Mouse (Mus musculus) hindbrain, embryonic 13.5 days (tissue): ENCODE data around the gene Tusc2. TPM values are rescaled to one million over a fixed set of nuclear protein-coding genes. Genes with fewer than 3 reads are reported as not detected.

Source experiments
- ATAC-seq: fragments of 200-750 bp; cut with Nextera tagmentation; 2 replicates; pipeline ENCODE4 v1.8.0; 2017; ENCODE audit warnings: moderate TSS enrichment; ENCODE audit not compliant: low FRiP score
- H3K27ac ChIP-seq: fragments of 300-500 bp; sonication (generic); 2 replicates; pipeline ENCODE4 v1.5.1; 2015; ENCODE audit warnings: inconsistent platforms, mild to moderate bottlenecking, moderate library complexity
- H3K27me3 ChIP-seq: fragments of 300-500 bp; sonication (generic); 2 replicates; pipeline ENCODE4 v1.6.1; 2015; ENCODE audit warnings: mild to moderate bottlenecking, inconsistent platforms
- H3K36me3 ChIP-seq: fragments of 300-500 bp; sonication (generic); 2 replicates; pipeline ENCODE4 v1.6.1; 2015; ENCODE audit warnings: mild to moderate bottlenecking, inconsistent platforms
- H3K4me1 ChIP-seq: fragments of 300-500 bp; sonication (generic); replicated peaks from 2 replicates; pipeline ENCODE4 v1.6.1; 2015; ENCODE audit warnings: inconsistent platforms
- H3K4me2 ChIP-seq: fragments of 300-500 bp; sonication (generic); 2 replicates; pipeline ENCODE4 v1.6.1; 2015; ENCODE audit warnings: inconsistent platforms, mild to moderate bottlenecking, moderate library complexity
- H3K4me3 ChIP-seq: fragments of 300-500 bp; sonication (generic); 2 replicates; pipeline ENCODE4 v1.5.1; 2015; ENCODE audit warnings: mild to moderate bottlenecking, inconsistent platforms
- H3K9ac ChIP-seq: fragments of 300-500 bp; sonication (generic); 2 replicates; pipeline ENCODE4 v1.6.1; 2015; ENCODE audit warnings: mild to moderate bottlenecking, inconsistent platforms
- H3K9me3 ChIP-seq: fragments of 300-500 bp; sonication (generic); 2 replicates; pipeline ENCODE4 v1.6.1; 2016; ENCODE audit warnings: inconsistent platforms
- WGBS: fragments of 180-500 bp; shearing (Covaris S2); methylation state at CpG from one replicate; pipeline ENCODE4 v1.1.7; 2015; 5-methylcytosine and 5-hydroxymethylcytosine counted together
- polyA plus RNA-seq: library from polyadenylated mRNA; unstranded; fragments of >200 nt; fragmentation: Nextera tagmentation; extraction: Ambion mirVana; gene quantifications from 2 replicates; pipeline ENCODE4 v1.2.1, GENCODE M21; 2015

The Tusc2 gene
- polyA plus RNA-seq, 1 experiment from 2014 or later, result 108 TPM

- WGBS, result 78% methylated on average over 6 of the region's 6 CpGs
- peak overlapping the region; percentile 59 for H3K4me2 ChIP-seq
- H3K36me3 ChIP-seq, result peaks cover 28% of the 10 kb centered on the region
- H3K9ac ChIP-seq, result peak overlapping the region; percentile 83
- no peaks in the 10 kb centered on the region for H3K27me3 ChIP-seq
- peak overlapping the region; percentile 34; the same call in 1 of the 2 replicates for H3K4me3 ChIP-seq
- peak overlapping the region; percentile 99 for H3K27ac ChIP-seq
- ATAC-seq, result no peak; the same call in 1 of the 2 replicates
- H3K4me1 ChIP-seq, result peaks cover 64% of the 10 kb centered on the region
- no peaks in the 10 kb centered on the region for H3K9me3 ChIP-seq
Measured at GRCm38 (mm10) chr9:107611456-107612190, 48.6 kb downstream of the Tusc2 start.

- Histone ChIP-seq H3K4me2 (peak overlapping the region; percentile 59), H3K9me3 (no peaks in the 10 kb centered on the region), H3K36me3 (peaks cover 33% of the 10 kb centered on the region), H3K9ac (peak overlapping the region; percentile 83), H3K27ac (peak overlapping the region; percentile 99), H3K4me3 (peak overlapping the region; percentile 34), H3K4me1 (peaks cover 57% of the 10 kb centered on the region), H3K27me3 (no peaks in the 10 kb centered on the region)
- ATAC-seq, result peak; percentile 94
- 3% methylated on average over 47 of the region's 48 CpGs for WGBS
Measured at GRCm38 (mm10) chr9:107612191-107612944, 49.3 kb downstream of the Tusc2 start.

- ATAC-seq, result peak; percentile 23; the same call in 1 of the 2 replicates
Measured at GRCm38 (mm10) chr9:107612945-107613569, 50.0 kb downstream of the Tusc2 start.

GRCm38 (mm10) chr9:107615035-107615434, 52.0 kb downstream of the Tusc2 start:
- no peaks in the 10 kb centered on the region for H3K27me3 ChIP-seq
- H3K9ac ChIP-seq, result 0 out of 2 replicates have a peak overlapping the region, but pooled peaks have one; percentile 35
- 44% methylated on average over 4 of the region's 4 CpGs for WGBS
- no peaks in the 10 kb centered on the region for H3K9me3 ChIP-seq
- no peak overlapping the region for H3K4me2 ChIP-seq
- peaks cover 57% of the 10 kb centered on the region for H3K36me3 ChIP-seq
- H3K4me1 ChIP-seq, result peaks cover 54% of the 10 kb centered on the region
- H3K27ac ChIP-seq, result peak overlapping the region; percentile 99
- no peak overlapping the region for H3K4me3 ChIP-seq
- no peak for ATAC-seq

More at GRCm38 (mm10) chr9:107612945-107613569, 50.0 kb downstream of the Tusc2 start:
- H3K4me2 ChIP-seq, result peak overlapping the region; percentile 59
- peak overlapping the region; percentile 99 for H3K27ac ChIP-seq
- H3K27me3 ChIP-seq, result no peaks in the 10 kb centered on the region
- peak overlapping the region; percentile 34 for H3K4me3 ChIP-seq
- H3K9me3 ChIP-seq, result no peaks in the 10 kb centered on the region
- H3K9ac ChIP-seq, result peak overlapping the region; percentile 83
- 13% methylated on average over 12 of the region's 12 CpGs for WGBS
- peaks cover 38% of the 10 kb centered on the region for H3K36me3 ChIP-seq
- H3K4me1 ChIP-seq, result peaks cover 52% of the 10 kb centered on the region

Other genes with a start within 250 kb of the Tusc2 start
- gene Hemk1, start 224.9 kb upstream of the Tusc2 start, polyA plus RNA-seq, result 17.0 and 17.4 TPM in 2 replicates
- 7.8 and 8.3 TPM in 2 replicates for gene 6430571L13Rik, start 222.7 kb upstream of the Tusc2 start, polyA plus RNA-seq
- 7.6 and 8.3 TPM in 2 replicates for gene Cacna2d2, start 163.6 kb upstream of the Tusc2 start, polyA plus RNA-seq
- 44.7 and 46.0 TPM in 2 replicates for gene Tmem115, start 29.3 kb upstream of the Tusc2 start, polyA plus RNA-seq
- gene Cyb561d2, start 21.1 kb upstream of the Tusc2 start, polyA plus RNA-seq, result 38.9 and 39.1 TPM in 2 replicates
- 68.6 and 71.1 TPM in 2 replicates for gene Nprl2, start 21.0 kb upstream of the Tusc2 start, polyA plus RNA-seq
- 2.6 and 4.0 TPM in 2 replicates for gene Zmynd10, start 16.0 kb upstream of the Tusc2 start, polyA plus RNA-seq
- gene Rassf1, start 11.7 kb upstream of the Tusc2 start, polyA plus RNA-seq, result 36.7 and 36.9 TPM in 2 replicates
- gene Hyal2, start 4.7 kb downstream of the Tusc2 start, polyA plus RNA-seq, result 80.4 and 87.1 TPM in 2 replicates
- 7.4 and 8.4 TPM in 2 replicates for gene Hyal1, start 13.7 kb downstream of the Tusc2 start, polyA plus RNA-seq
- 14.1 and 16.5 TPM in 2 replicates for gene Naa80, start 15.6 kb downstream of the Tusc2 start, polyA plus RNA-seq
- gene Hyal3, start 17.6 kb downstream of the Tusc2 start, polyA plus RNA-seq, result 1.3 and 1.6 TPM in 2 replicates
- gene Ifrd2, start 24.4 kb downstream of the Tusc2 start, polyA plus RNA-seq, result 11.8 and 14.1 TPM in 2 replicates
- 3.4 and 4.2 TPM in 2 replicates for gene Sema3b, start 46.0 kb downstream of the Tusc2 start, polyA plus RNA-seq
- gene Gnai2, start 72.1 kb downstream of the Tusc2 start, polyA plus RNA-seq, result 335 and 338 TPM in 2 replicates
- 25.3 and 26.2 TPM in 2 replicates for gene Slc38a3, start 106.3 kb downstream of the Tusc2 start, polyA plus RNA-seq
- 1.8 TPM in 2 replicates for gene Gnat1, start 116.5 kb downstream of the Tusc2 start, polyA plus RNA-seq
- 16.4 and 17.0 TPM in 2 replicates for gene Sema3f, start 147.2 kb downstream of the Tusc2 start, polyA plus RNA-seq
- 277 and 286 TPM in 2 replicates for gene Rbm5, start 207.7 kb downstream of the Tusc2 start, polyA plus RNA-seq